16 mouse cellular contexts compared by ENCODE assay signal in the genomic region with DNA sequence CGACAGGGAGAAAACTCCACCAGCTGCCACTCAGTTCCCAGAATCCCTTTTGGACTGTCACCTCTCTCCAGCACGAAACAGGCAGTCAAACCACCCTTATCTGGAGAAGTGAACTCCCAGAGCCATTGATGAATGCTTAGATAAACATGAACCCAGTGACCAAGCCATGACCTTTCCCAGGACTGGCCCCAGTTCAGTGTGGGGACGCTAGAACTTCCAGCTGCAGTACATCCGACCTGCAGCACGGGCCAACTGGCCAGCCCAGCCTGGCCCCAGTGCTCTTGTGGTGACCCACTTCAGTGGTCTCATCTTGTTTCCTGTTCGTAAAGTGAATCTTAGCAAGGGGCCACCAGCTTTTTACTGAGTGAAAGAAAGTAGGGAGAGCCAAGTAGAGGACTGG. TPM values are rescaled to one million over a fixed set of nuclear protein-coding genes. Genes with fewer than 3 reads are reported as not detected.
DNase-seq lines count a peak whose midpoint lies in the region; ATAC-seq and TF ChIP-seq lines count a peak whose summit lies in the region.
"Had no signal": no experiment of that assay in that cellular context is flagged by ENCODE, and none has a peak within 500 bp of the region (broad histone marks: within the 10 kb centered on the region; RNA-seq: fewer than 3 reads in every experiment).

No protein-coding gene starts in this region.

- H3K4me3 ChIP-seq in lung, postnatal 0 days (ENCODE audit: low read depth, low read length), result no peak overlapping the region
- H3K4me3 ChIP-seq: heart, embryonic 12.5 days; hindbrain, embryonic 15.5 days; limb, embryonic 15.5 days; neural tube, embryonic 13.5 days had no signal

- no peak for ATAC-seq in lung, postnatal 0 days
- ATAC-seq: forebrain, postnatal 0 days had no signal

- no peak for TF ChIP-seq EP300 in lung, postnatal 0 days (IDR thresholded peaks at IDR 0.05)

- peak; percentile 82 for DNase-seq in embryo, embryonic 10 days (ENCODE audit: low spot score)
- no peak for DNase-seq in embryo, embryonic 11 days
- peak; percentile 57 for DNase-seq in lung, postnatal 10 days
- DNase-seq in lung, postnatal 0 days (ENCODE audit: low spot score), result no peak
- DNase-seq in kidney, postnatal 4 days, result peak; percentile 64 to 76
- peak; percentile 37 for DNase-seq in mesoderm, embryonic 11.5 days (ENCODE audit: low read depth, low spot score)
- DNase-seq in thymus, postnatal 25 days, result no peak
- DNase-seq in urinary bladder, postnatal 10 days (ENCODE audit: low spot score), result no peak
- DNase-seq: cerebellum, adult 11 months; forebrain, postnatal 0 days; midbrain, embryonic 14.5 days had no signal

- no peaks in the 10 kb centered on the region for H3K36me3 ChIP-seq in lung, postnatal 0 days (ENCODE audit: insufficient read depth, low read length)
- H3K36me3 ChIP-seq: G1E; heart, embryonic 12.5 days; hindbrain, embryonic 15.5 days; neural tube, embryonic 13.5 days had no signal

- no peak for TF ChIP-seq CTCF in lung, postnatal 0 days (IDR thresholded peaks at IDR 0.05)

- H3K4me1 ChIP-seq in lung, postnatal 0 days (ENCODE audit: insufficient read depth, low read depth, low read length), result no peaks in the 10 kb centered on the region
- H3K4me1 ChIP-seq: hindbrain, embryonic 15.5 days had no signal

- H3K4me2 ChIP-seq in lung, postnatal 0 days (replicated peaks; ENCODE audit: low read depth, low read length), result no peak overlapping the region
- H3K4me2 ChIP-seq: heart, embryonic 12.5 days; hindbrain, embryonic 15.5 days; limb, embryonic 15.5 days; neural tube, embryonic 13.5 days had no signal

- no peaks in the 10 kb centered on the region for H3K27me3 ChIP-seq in lung, postnatal 0 days (replicated peaks; ENCODE audit: insufficient read depth, low read length)
- H3K27me3 ChIP-seq: heart, embryonic 12.5 days; hindbrain, embryonic 15.5 days; limb, embryonic 15.5 days had no signal

- no peaks in the 10 kb centered on the region for H3K9me3 ChIP-seq in lung, postnatal 0 days (ENCODE audit: low read length)
- H3K9me3 ChIP-seq: G1E; heart, embryonic 12.5 days; hindbrain, embryonic 15.5 days; limb, embryonic 15.5 days; neural tube, embryonic 13.5 days had no signal

- H3K9ac ChIP-seq in lung, postnatal 0 days (replicated peaks; ENCODE audit: low read depth), result no peak overlapping the region
- H3K9ac ChIP-seq: forebrain, postnatal 0 days; heart, embryonic 12.5 days; hindbrain, embryonic 15.5 days; limb, embryonic 15.5 days; neural tube, embryonic 13.5 days had no signal

- H3K27ac ChIP-seq in lung, postnatal 0 days (ENCODE audit: low read length), result no peak overlapping the region
- H3K27ac ChIP-seq: hindbrain, embryonic 15.5 days; limb, embryonic 15.5 days; neural tube, embryonic 13.5 days had no signal

- WGBS in lung, postnatal 0 days, result 10% methylated on average over 6 of the region's 6 CpGs

RNA-seq across cellular contexts. Expression of gene Ptges, which starts 36.3 kb away (rescaled TPM):
- polyA plus RNA-seq in lung, postnatal 0 days (2015; fragmentation: Nextera tagmentation; extraction: Ambion mirVana), result 20.0 and 29.8 TPM in 2 replicates
- polyA plus RNA-seq: G1E had no signal

RNA-seq across cellular contexts. Expression of gene Prrx2, which starts 58.6 kb away (rescaled TPM):
- 2.9 and 4.3 TPM in 2 replicates for polyA plus RNA-seq in lung, postnatal 0 days (2015; fragmentation: Nextera tagmentation; extraction: Ambion mirVana)
- polyA plus RNA-seq: G1E had no signal

RNA-seq across cellular contexts. Expression of gene Tor1b, which starts 59.4 kb away (rescaled TPM):
- polyA plus RNA-seq in lung, postnatal 0 days (2015; fragmentation: Nextera tagmentation; extraction: Ambion mirVana), result 23.3 and 24.6 TPM in 2 replicates

Comparison
In these comparisons a context has a peak if more than half of its experiments do, and no peak if none do; other contexts are left out.
1. DNase-seq: peak in embryo, embryonic 10 days (single experiment), lung, postnatal 10 days (single experiment), kidney, postnatal 4 days (2 of 2) and mesoderm, embryonic 11.5 days (single experiment); none in embryo, embryonic 11 days (single experiment), lung, postnatal 0 days (single experiment), thymus, postnatal 25 days (single experiment) and urinary bladder, postnatal 10 days (single experiment).